Mouse (Mus musculus) cerebellum, postnatal 25 days (tissue): ENCODE results near the gene Lsm7.

Experiments
- DNase-seq, 2 experiments: peaks; one replicate each; pipeline ENCODE4 v3.0.0; 2021; ENCODE audit warnings: mixed read lengths in 2 of 2

Gene Lsm7

GRCm38 (mm10) chr10:80854913-80855748, at the start of gene Lsm7, which contains the start of gene Sppl2b:
Gene Lsm7, minus strand, starts transcription at chr10:80855209.
Gene Sppl2b, plus strand, starts transcription at chr10:80855275.
- peak; percentile 99 for DNase-seq

- peak in 1 of 2 experiments; percentile 29 for DNase-seq
Measured at GRCm38 (mm10) chr10:80904709-80905108, 49.7 kb upstream of the Lsm7 start.

GRCm38 (mm10) chr10:80904004-80904693, 49.1 kb upstream of the Lsm7 start:
- peak in 1 of 2 experiments; percentile 38 for DNase-seq

GRCm38 (mm10) chr10:80903282-80903681, 48.3 kb upstream of the Lsm7 start:
- DNase-seq, result peak in 1 of 2 experiments; percentile 24

DNA sequence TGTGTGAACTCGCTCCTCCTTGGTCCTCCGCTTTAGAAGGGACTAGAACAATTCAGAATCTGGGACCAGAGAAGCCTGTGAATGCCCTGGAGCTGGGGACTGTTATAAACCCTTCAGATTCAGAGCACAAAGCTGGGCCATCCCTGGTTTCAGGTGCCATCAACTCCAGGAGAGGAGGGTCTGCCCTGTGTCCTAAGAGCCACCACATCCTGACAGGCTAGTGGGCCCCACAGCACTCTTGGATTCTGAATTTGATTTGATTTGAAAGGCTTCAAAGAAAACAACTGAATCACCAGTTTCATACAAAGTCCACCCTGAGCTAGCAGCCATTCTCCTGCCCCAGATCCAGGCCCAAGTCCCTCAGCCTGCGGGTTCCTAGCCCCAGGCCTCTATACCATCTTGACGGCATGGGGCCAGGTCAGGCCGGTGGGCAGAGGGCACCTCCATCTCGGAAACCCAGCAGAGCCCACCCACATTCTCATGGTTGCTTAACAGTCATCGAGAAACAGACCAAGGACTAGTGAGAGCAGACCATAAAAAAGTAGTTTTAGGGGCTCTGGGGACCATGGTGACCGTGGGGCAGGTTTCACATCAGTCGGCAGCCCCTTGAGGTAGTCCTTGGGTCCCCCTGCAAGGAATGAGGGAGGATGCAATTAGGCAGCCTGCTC, 47.4 kb upstream of the Lsm7 start:
- DNase-seq, result no peak

GRCm38 (mm10) chr10:80901409-80902272, 46.6 kb upstream of the Lsm7 start:
- DNase-seq, result peak; percentile 44

- DNase-seq, result peak; percentile 97
Measured at GRCm38 (mm10) chr10:80900318-80901247, 45.6 kb upstream of the Lsm7 start, which contains the start of gene Timm13. Gene Timm13, minus strand, starts transcription at chr10:80900969.

GRCm38 (mm10) chr10:80899591-80900317, 44.7 kb upstream of the Lsm7 start:
- no peak for DNase-seq

- DNase-seq, result peak in 1 of 2 experiments; percentile 36
Measured at GRCm38 (mm10) chr10:80899074-80899473, 44.1 kb upstream of the Lsm7 start.

- DNase-seq, result peak in 1 of 2 experiments; percentile 34
Measured at GRCm38 (mm10) chr10:80897861-80898510, 43.0 kb upstream of the Lsm7 start.

- DNase-seq, result no peak
Measured at GRCm38 (mm10) chr10:80896581-80897485, 41.8 kb upstream of the Lsm7 start.

- DNase-seq, result no peak
Measured at GRCm38 (mm10) chr10:80895697-80896096, 40.7 kb upstream of the Lsm7 start.

GRCm38 (mm10) chr10:80895100-80895499, 40.1 kb upstream of the Lsm7 start:
- DNase-seq, result peak in 1 of 2 experiments; percentile 51

- peak; percentile 85 to 91 for DNase-seq
Measured at GRCm38 (mm10) chr10:80887181-80887580, 32.2 kb upstream of the Lsm7 start.

GRCm38 (mm10) chr10:80881301-80881700, 26.3 kb upstream of the Lsm7 start:
- peak; percentile 82 to 88 for DNase-seq

GRCm38 (mm10) chr10:80880901-80881300, 25.9 kb upstream of the Lsm7 start:
- DNase-seq, result no peak

DNA sequence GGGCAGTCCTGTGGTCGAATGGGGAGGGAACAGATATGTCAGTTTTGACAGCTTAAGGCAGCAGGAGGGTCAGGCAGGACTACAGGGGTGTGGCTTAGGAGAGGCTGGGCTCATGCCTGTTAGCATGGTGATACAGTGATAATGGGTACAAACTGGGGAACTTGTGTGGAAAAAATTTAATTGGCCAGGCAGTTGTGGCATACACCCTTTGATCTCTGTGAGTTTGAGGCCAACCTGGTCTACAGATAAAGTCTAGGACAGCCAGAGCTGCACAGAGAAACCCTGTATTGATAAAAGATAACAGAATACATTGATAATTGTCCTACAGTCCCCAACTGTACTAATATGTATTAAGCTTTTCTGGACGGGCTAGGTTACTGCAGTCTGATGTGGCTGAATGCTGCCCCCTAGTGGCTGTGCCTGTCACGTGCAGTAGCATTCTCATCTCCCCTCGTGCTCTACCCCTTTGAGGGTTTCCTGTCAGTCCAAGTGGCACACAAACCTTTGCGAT, 25.2 kb upstream of the Lsm7 start:
- peak; percentile 77 to 87 for DNase-seq

GRCm38 (mm10) chr10:80876594-80876993, 21.6 kb upstream of the Lsm7 start:
- DNase-seq, result peak in 1 of 2 experiments; percentile 36
